Mouse (Mus musculus) kidney, adult 9 months (tissue): ENCODE measurements around the gene Magi3.

Experiments
- DNase-seq: peaks from one replicate; pipeline ENCODE4 v3.0.0; 2022

The Magi3 gene

GRCm38 (mm10) chr3:104189234-104189633, 30.9 kb downstream of the Magi3 start:
- DNase-seq = no peak

- no peak for DNase-seq
Observed at GRCm38 (mm10) chr3:104184270-104184669, 35.9 kb downstream of the Magi3 start.

GRCm38 (mm10) chr3:104183656-104184055, 36.5 kb downstream of the Magi3 start:
- DNase-seq = no peak

GRCm38 (mm10) chr3:104182711-104183110, 37.5 kb downstream of the Magi3 start:
- DNase-seq = no peak

- DNase-seq = no peak
Observed at GRCm38 (mm10) chr3:104161347-104161746, 58.8 kb downstream of the Magi3 start.

- DNase-seq = no peak
Observed at GRCm38 (mm10) chr3:104160603-104161002, 59.6 kb downstream of the Magi3 start.

- no peak for DNase-seq
Observed at GRCm38 (mm10) chr3:104150146-104150545, 70.0 kb downstream of the Magi3 start.

- DNase-seq = peak; percentile 94
Observed at GRCm38 (mm10) chr3:104142376-104142775, 77.8 kb downstream of the Magi3 start.

- no peak for DNase-seq
Observed at GRCm38 (mm10) chr3:104138953-104139450, 81.2 kb downstream of the Magi3 start.

- DNase-seq = no peak
Observed at GRCm38 (mm10) chr3:104125628-104126027, 94.5 kb downstream of the Magi3 start.

- no peak for DNase-seq
Observed at GRCm38 (mm10) chr3:104123846-104124245, 96.3 kb downstream of the Magi3 start.

GRCm38 (mm10) chr3:104109478-104109877, 110.7 kb downstream of the Magi3 start:
- DNase-seq = no peak

GRCm38 (mm10) chr3:104104942-104105341, 115.2 kb downstream of the Magi3 start:
- peak; percentile 62 for DNase-seq

- DNase-seq = no peak
Observed at GRCm38 (mm10) chr3:104101721-104102120, 118.5 kb downstream of the Magi3 start.

GRCm38 (mm10) chr3:104101249-104101648, 118.9 kb downstream of the Magi3 start:
- DNase-seq = no peak

GRCm38 (mm10) chr3:104095936-104096335, 124.2 kb downstream of the Magi3 start:
- no peak for DNase-seq

- DNase-seq = peak; percentile 19
Observed at GRCm38 (mm10) chr3:104094646-104095045, 125.5 kb downstream of the Magi3 start.

GRCm38 (mm10) chr3:104092759-104093158, 127.4 kb downstream of the Magi3 start:
- peak; percentile 14 for DNase-seq

GRCm38 (mm10) chr3:104082031-104082430, 138.1 kb downstream of the Magi3 start:
- DNase-seq = no peak

GRCm38 (mm10) chr3:104078725-104079124, 141.4 kb downstream of the Magi3 start:
- no peak for DNase-seq

GRCm38 (mm10) chr3:104069395-104069794, 150.8 kb downstream of the Magi3 start:
- DNase-seq = no peak

- no peak for DNase-seq
Observed at GRCm38 (mm10) chr3:104059001-104059622, 161.1 kb downstream of the Magi3 start.

- DNase-seq = no peak
Observed at GRCm38 (mm10) chr3:104032747-104033146, 187.4 kb downstream of the Magi3 start.

- DNase-seq = no peak
Observed at GRCm38 (mm10) chr3:104032086-104032485, 188.1 kb downstream of the Magi3 start.

GRCm38 (mm10) chr3:104026938-104027337, 193.2 kb downstream of the Magi3 start:
- peak; percentile 45 for DNase-seq
